Mouse (Mus musculus): ENCODE measurements around the gene Evx2.

The Evx2 gene

DNA sequence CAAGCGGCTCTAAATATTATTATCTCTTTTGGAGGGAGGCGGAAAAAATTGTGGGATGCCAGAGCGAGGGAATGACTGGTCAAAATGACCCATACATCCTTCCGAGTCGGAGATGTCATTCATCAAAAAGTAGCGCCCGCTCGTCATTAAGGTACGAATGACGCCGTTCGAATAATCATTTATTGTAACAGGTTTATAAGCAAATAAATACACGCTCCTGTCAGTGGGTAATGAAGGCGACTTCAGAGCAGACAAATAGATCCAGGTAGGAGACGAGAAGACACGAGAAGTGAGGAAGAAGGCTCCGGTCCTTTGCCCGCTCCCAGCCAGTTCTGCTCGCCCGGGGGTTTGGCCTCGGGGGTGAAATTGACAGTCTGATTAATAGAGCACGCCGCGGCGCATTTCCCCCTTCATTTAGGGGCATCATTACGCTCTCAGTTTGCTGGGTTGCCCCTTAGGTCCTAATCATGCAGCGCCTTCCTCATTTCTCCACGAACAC is at the start of gene Evx2:
TSS of gene Evx2 (minus strand) at position 51 of the 499 bp plus-strand sequence.
- no peak for DNase-seq (ENCODE audit: low spot score in 2 of 2)

DNA sequence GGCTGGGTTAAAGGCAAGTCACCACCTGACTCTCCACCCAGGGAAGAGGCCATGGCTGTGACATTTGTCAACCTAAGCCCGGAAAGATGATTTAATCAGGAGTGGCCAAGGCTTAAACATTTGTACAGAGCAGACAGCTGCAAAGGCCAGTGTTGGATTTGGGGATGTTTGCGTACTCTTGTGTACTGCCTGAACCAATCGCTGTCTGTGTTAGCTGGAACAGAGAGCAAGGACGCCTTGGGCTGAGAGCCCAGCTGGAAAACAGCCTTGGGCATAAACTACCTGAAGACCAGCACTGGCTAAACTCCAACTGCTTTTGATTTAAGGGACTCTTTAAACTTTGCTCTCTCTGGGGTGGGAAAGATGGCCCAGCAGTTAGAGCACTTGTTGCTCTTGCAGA is 49.3 kb upstream of the Evx2 start:
- DNase-seq (ENCODE audit: low spot score in 2 of 2): no peak

DNA sequence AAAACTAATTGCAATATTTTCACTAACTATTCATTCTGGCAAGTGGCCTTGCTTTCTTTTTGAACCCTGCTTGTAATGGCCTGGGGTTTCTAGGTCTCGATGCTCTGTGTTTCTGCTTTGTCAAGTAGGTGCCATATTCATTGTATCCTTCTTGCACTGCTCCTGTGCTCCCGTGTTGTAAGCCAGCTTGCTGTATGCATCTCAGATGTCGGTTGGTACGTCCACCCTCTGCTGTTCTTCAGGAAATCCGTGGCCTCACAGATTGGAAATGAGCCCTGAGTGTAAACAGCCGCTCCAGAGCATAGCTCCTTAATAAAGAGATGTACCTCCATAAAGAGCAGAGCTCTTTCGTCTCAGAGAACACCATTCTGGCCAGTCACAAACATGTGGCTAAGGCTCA is 48.2 kb upstream of the Evx2 start:
- DNase-seq (ENCODE audit: low spot score in 2 of 2): no peak

DNA sequence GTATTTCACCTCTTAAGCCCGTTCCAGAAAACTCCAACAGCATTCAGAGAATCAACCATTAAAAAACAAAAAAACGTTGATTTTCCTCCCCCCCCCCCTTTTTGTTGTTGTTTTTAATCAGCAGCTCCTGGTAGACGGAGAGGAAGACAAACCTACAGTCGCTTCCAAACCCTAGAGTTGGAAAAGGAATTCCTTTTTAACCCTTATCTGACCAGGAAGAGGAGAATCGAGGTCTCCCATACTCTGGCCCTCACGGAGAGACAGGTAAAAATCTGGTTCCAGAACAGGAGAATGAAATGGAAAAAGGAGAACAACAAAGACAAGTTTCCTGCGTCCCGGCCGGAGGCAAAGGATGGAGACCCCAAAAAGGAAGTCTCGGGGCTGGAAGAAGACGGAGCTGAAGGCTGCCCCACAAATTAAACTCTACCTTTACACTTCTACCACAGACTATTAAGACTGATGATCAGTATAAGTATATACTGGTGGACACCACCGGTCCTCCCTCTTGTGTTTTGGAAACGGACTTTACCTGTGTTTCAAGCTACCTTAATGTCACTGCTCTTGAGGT is 47.1 kb upstream of the Evx2 start:
- no peak for DNase-seq (ENCODE audit: low spot score in 2 of 2)

DNA sequence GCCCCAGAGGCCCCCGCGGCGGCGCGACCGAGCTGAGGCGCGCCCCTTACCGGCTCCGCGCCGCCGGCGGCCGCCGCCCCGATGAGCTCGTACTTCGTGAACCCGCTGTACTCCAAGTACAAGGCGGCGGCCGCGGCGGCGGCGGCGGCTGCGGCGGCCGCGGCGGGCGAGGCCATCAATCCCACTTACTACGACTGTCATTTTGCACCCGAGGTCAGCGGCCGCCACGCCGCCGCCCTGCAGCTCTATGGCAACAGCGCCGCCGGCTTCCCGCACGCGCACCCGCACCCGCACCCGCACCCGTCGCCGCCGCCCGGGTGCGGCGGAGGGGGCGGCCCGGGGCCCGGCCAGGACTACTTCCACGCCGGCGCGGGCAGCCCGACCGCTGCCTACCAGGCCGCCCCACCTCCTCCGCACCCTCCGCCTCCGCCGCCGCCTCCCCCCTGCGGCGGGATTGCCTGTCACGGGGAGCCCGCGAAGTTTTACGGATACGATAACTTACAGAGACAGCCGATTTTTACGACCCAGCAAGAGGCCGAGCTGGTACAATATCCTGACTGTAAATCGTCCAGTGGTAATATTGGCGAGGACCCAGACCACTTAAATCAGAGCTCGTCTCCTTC is 46.2 kb upstream of the Evx2 start:
- DNase-seq (ENCODE audit: low spot score in 2 of 2): no peak

DNA sequence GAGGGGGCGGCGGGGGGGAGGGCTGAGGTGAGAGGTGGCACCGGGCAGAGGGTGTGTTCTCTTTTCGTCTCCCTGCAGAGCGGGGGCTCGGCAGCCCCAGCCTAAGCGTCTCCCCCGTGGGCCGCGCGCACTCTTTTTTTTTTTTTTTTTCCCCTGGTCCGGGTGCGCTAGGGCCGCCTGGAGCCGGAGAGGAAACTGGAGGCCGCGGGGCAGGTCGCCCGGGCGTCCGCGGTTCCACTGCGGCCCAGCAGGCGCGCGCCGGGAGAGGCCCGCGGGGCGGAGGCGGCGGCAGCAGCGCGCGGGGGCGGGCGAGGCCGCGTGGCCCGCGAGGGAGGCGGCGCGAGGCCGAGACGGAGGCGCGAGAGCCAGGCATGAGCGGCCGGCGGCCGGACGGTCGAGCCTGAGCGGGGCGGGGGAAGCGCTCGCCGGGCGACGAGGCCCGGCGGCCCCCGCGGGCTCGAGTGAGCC is 45.7 kb upstream of the Evx2 start:
- DNase-seq (ENCODE audit: low spot score in 2 of 2): no peak

DNA sequence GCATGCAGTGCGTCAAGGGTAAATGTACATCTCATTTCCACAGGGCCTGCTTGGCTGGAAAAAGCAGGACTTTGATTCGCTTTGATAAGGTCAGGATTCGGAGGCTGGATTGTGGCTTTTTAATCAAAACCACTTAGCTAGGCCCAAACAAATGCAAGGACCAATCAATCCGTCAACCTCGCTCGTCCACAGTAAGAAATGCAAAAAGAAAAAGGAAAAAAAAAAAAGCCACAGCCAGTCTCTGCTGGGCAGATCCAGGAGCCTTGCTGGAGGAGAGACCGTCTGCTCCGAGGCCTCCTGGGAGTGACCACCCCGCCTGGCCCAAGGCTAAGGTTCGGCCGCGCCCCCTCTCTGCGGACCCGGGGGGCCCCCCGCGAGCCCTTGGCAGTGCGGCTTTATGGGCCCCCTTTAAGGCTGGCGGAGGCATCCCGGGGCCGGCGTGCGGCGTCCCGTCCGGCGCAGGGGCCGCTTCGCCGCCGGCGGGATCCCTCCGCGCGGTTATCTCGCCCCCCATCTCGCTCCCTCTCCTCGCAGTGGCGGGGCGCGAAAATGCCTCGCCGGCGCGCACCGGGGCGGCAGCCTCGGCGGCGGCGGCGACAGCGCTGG is 45.1 kb upstream of the Evx2 start, which contains the start of gene Hoxd8:
TSS of gene Hoxd8 (plus strand) at position 223 of the 606 bp plus-strand sequence.
- no peak for DNase-seq (ENCODE audit: low spot score in 2 of 2)

DNA sequence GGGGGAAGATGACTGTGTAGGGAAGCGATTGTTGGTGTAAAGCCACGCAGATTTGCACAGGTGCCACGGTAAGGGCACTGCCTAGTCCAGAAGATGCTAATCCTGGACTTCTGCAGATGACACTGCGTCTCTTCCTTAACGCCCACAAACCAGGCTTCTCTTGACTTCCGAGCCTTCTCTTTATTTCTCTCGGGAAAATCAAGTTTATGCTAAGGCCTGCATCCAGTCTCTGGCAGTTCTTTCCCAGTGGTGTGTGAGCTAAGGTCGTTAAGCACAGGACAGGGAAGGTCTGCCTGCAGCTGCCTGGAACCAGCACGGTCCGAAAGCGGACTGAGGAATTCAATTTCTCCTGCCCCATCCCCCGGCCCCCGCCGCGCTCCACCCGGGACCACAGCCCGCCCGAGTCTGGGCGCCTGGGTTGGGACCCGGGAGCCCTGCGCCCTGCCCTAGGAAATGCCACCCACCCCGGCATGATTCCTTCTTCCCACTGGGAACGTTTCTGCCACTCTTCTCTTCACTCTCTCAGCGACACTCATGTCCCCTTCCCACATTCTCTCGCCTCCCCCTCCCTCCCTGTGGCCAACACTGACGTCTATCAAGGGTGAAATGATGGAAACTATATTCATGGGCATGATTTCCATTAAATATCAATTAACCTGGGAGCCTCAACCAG is 44.5 kb upstream of the Evx2 start:
- DNase-seq (ENCODE audit: low spot score in 2 of 2): no peak

DNA sequence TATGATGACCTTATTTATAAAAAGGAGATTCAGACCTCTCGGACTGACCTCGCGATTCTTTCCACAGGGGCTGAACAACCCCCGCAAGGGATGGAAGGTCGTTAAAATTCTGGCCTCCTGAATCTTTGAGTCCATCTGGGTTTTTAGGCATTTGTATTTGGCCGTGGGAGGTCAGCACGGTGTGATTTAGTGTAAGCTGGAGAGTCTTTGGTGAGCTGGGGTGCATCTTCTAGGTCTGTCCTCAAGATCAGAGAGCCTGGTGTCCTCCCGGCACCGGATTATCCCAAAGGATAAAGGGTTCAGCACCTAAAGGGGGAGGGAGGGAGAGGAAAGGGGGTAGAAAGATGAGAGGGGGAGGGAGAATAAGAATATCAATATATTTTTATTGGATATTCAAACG is 44.0 kb upstream of the Evx2 start:
- DNase-seq (ENCODE audit: low spot score in 2 of 2): no peak

DNA sequence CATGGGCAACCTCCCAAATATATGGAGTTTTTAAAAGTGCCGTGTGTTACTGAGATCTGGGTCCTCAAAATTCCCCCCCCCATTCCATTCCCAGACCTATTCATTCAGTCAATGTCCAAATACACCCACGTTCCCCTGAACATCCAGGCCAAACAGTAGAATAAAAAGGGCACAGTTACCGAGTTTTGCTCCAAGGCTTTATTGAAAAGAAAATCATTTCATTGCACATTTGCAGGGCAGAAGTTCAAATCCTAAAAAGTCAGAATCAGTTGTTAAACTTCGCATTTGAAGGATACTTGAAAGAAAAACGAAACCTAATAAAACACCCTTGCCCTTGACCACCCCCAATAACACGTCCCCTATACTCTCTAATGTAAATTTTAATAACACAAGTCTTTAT is 43.5 kb upstream of the Evx2 start:
- DNase-seq (ENCODE audit: low spot score in 2 of 2): no peak

DNA sequence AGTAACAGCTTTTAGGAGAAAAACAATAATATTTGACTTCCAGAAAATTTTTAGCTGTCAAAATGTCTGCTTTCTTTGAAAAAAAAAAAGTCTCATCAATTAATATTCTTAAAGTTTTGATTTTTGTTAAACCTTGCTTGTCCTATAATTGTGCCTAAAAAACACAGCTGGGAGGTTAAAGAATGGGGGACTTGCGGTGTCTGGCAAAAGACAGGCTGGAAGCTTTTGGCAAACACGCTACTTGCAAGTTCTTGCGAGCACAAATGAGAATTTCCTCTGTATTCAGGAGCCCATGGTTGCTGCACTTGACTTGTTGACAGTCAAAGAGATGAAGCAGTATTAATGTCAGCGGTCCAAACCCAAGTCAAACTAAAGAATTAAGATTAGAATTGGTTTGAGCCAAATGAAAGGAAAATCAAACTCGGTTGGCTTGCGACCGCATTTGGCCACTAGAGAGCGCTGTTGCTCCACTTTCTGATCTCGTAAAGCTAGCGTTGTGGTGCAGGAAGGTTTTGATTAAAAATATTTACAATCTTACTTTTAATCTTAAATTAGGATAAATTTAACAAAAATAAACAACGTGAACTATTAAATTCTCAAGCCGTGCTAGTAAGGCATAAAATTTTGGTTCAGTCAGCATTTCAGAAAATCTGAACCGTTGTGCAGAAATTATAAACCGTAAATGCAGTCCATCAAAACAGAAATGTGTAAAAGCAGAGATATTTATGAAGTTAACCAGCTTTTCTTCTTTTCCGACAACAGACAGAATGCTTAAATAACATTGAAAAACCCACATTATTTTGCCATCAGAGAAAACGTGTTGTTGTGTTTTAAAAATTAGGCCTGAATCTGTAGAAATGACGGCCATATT is 42.8 kb upstream of the Evx2 start:
- peak in 1 of 2 experiments; percentile 9 for DNase-seq (ENCODE audit: low spot score in 2 of 2)

DNA sequence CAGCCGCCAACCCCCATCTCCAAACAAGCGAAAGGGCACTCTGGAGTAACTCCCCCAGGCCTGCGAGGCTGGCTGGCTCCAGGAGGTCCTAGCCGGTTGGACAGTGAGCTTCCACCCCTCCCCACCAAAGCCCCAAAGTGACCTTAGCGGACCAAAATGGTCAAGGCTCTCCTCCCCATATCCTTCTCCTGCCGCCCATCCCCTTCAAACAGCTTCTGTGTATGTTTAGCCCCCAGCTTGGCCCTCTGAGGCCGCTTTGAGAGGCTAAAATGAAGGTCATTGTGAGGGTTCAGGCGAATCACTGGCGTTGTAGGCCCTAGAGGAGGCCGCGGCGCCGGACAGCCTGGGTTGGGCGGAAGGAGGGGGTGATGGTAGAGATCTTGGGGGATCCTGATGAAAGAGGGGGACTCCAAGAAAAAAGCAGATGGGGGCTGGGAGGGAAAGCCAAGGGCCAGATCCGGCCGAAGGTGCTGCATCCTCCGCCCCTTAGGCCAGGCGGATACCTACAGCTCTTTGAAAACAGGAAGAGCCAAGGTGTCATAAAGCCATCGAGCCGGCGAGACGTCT is 41.3 kb upstream of the Evx2 start:
- DNase-seq (ENCODE audit: low spot score in 2 of 2): no peak

DNA sequence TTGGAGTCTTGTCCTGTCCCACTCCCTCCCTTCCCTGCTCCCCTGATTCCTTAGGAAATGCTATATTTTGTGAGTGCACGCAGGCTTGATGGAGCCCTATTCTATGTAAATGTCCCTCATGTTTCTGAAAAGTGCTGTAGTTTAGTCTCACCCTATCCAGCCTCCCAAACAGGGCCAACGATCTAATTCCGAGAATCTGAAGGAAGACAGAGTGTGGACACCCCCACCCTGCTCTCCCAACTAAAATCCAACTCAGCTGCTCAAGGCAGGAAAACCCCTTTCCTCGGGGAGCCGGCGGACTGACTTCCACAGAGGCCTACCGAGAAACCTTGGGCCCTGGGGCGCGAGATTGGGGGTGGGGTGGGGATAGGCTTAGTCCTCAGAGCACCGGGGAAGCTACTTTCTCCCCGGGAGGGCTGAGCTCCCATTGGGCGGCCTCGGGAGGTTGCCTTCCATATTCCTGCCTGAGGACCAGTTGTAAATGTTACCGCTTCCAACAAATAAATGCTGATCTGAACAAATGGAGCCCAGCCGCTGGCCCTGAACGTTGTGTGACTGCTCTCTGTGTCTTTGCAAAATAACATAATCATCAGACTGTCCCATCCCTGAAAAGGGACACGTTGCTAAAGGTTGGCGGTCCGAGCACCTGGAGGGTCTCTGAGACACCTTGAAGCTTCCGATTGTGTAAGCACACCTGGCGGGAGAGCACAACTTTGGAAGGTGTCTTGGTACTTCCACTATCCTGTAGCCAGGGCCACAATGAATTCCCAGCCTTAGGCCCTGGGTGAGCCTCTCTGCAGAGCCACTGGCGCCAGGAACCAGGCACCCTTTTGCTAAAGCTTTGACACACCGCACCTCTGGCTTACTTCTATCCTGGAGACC is 40.5 kb upstream of the Evx2 start:
- DNase-seq (ENCODE audit: low spot score in 2 of 2): no peak

DNA sequence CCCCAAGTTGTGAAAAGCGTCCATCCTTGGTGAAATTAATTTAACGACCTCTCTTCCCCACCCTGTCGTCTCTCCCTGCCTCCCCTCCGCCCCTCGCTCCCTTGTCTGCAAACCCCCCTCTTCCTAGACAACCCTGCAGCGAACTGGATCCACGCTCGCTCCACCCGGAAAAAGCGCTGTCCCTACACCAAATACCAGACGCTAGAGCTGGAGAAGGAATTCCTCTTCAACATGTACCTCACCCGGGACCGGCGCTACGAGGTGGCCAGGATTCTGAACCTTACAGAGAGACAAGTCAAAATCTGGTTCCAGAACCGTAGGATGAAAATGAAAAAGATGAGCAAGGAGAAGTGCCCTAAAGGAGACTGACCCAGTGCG is 39.7 kb upstream of the Evx2 start:
- no peak for DNase-seq (ENCODE audit: low spot score in 2 of 2)

DNA sequence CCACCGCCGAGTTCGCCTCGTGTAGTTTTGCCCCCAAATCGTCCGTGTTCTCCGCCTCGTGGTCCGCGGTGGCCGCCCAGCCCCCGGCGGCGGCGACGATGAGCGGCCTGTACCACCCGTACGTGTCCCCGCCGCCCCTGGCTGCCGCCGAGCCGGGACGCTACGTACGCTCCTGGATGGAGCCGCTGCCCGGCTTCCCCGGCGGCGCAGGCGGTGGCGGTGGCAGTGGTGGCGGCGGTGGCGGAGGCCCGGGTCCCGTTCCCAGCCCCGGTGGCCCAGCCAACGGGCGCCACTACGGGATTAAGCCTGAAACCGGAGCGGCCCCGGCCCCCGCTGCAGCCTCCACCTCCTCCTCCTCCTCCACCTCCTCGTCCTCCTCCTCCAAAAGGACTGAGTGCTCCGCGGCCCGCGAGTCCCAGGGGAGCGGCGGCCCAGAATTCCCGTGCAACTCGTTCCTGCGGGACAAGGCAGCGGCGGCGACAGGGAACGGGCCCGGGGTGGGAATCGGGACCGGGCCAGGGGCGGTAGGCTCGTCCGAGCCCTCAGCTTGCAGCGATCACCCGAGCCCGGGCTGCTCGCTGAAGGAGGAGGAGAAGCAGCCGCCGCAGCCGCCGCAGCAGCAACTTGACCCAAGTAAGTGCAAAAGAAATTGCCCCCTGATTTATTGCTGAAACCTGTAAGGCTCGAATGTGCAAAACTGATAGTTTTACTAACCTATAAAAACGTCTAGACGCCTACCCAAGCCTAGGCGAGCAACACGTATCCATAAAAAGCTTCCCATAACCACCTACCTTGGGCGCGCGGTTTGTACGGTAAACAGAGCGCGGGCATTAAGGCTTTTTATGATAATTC is 39.1 kb upstream of the Evx2 start:
- DNase-seq (ENCODE audit: low spot score in 2 of 2): no peak

DNA sequence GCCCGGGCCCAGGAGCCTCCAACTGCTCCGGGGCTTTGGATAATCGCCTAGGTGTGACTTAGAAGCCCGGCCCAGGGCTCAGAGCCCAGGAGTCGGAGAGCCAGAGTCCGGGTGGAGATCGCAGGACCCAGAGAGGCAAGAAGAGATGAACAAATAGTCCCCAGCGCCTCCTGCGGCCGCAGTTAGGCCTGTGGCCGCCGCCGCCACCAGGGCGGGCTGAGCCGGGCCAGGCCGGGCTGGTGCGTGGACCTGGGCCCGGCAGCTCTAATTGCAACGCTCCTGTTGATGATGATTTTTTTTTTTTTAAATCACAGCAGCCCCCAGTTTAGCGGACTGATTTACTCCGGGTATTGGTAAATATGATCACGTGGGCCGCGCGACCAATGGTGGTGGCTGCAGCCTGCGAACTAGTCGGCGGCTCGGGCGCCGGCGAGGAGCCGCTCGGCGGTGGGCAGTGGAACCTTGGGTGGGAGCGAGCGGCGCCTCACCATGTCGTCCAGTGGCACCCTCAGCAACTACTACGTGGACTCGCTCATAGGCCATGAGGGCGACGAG is 38.3 kb upstream of the Evx2 start, which contains the start of gene Hoxd9:
TSS of gene Hoxd9 (plus strand) at position 161 of the 555 bp plus-strand sequence.
- no peak for DNase-seq (ENCODE audit: low spot score in 2 of 2)

DNA sequence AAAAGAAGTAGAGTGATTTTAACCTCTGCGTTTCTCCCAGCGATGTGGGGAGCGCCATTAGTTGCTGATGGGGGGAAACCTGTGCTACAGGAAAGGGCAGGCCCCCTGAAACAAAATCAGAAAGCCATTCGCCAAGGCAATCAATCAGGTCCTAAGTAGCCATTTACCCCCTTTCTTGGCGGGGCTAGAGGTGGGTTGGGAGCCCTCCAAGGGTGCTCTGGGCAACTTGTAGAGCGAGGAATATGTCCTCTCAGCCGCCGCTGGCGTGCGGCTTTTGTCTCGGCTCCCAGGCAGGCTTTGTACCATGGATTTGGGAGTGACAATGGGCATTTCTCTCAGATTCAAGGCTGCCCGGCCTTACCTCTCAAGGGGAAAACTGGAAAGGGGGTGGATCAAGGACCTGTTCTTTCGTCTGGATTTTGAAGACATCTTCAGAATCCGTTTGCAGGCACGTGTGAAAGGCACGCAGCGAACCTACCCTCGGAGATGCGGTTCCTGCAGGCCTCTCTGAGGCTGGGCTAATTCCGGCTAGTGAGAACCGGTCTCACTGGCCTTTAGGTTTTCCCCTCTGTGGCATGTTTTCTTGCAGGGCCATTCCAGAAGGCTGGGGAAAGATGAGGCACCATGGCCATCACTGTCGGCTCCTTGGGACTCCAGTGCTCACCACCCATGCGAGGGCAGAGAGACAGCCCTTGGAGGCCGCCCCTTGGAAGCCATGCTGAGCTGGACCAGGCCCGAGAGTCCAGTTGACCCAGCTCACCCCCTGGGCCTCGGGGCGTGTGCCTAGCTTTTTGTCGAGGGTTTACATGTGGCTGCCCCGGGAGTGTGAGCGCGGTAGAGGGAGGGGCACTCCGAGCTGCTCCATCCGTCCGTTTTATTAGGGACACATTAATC is 37.3 kb upstream of the Evx2 start:
- no peak for DNase-seq (ENCODE audit: low spot score in 2 of 2)
